In the genomic region with DNA sequence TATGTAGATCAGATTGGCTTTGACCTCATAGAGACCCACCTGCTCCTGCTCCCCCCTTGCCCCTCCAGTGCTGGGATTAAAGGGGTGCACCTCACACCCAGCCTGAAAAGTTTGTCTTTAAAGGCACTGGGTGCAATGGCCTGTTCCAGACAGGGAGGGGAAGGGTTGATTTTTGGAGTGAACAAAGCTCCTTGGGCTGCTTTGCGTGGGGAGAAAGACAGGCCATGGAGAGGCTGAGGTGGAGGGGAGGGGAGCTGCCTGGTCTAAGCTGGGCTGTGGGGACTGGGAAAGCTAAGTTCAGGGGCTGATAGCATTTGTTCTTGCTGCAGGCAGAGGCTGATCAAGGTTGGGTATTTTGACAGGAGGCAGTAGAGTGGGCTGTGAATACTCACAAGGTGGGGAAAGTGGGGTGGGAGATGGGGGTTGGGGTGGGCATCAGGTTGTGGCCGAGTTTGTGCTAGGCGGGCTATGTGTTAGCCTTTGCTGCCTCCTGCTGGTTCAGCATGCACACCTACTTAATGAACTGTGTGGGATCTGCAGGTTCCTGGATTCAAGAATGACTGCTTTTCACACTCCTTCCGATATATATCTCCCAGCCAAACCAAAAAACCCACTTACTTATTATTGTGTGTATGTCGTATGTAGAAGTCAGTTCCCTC, we compare ENCODE assay signal across 10 mouse cellular contexts. TPM values are rescaled to one million over a fixed set of nuclear protein-coding genes. Genes with fewer than 3 reads are reported as not detected.
DNase-seq lines count a peak whose midpoint lies in the region; ATAC-seq and TF ChIP-seq lines count a peak whose summit lies in the region.
"Had no signal": no experiment of that assay in that cellular context is flagged by ENCODE, and none has a peak within 500 bp of the region (broad histone marks: within the 10 kb centered on the region; RNA-seq: fewer than 3 reads in every experiment).

No protein-coding gene starts in this region.

- TF ChIP-seq EP300 in MEL (IDR thresholded peaks at IDR 0.05; ENCODE audit: low read depth in 1 of 2, low read length in 2 of 2) = no peak

- no peak overlapping the region for H3K9ac ChIP-seq in intestine, embryonic 14.5 days (ENCODE audit: low read length)
- no peak overlapping the region for H3K9ac ChIP-seq in intestine, embryonic 16.5 days (ENCODE audit: low read depth, low read length)
- H3K9ac ChIP-seq in MEL (ENCODE audit: control insufficient read depth, low read depth, low read length, poor library complexity, severe bottlenecking) = peak overlapping the region; percentile 28
- H3K9ac ChIP-seq in heart, embryonic 12.5 days = no peak overlapping the region
- H3K9ac ChIP-seq: limb, embryonic 15.5 days had no signal

- no peaks in the 10 kb centered on the region for H3K9me3 ChIP-seq in intestine, embryonic 14.5 days (ENCODE audit: control insufficient read depth, low read length)
- H3K9me3 ChIP-seq in intestine, embryonic 16.5 days (ENCODE audit: control insufficient read depth, low read length) = no peaks in the 10 kb centered on the region
- H3K9me3 ChIP-seq in MEL (replicated peaks; ENCODE audit: insufficient read depth, low read length) = no peaks in the 10 kb centered on the region
- H3K9me3 ChIP-seq in heart, embryonic 12.5 days (replicated peaks) = no peaks in the 10 kb centered on the region
- H3K9me3 ChIP-seq: limb, embryonic 15.5 days had no signal

- TF ChIP-seq POLR2A in MEL (IDR thresholded peaks at IDR 0.05; ENCODE audit: control insufficient read depth in 1 of 2, insufficient read depth in 1 of 2, low read depth in 1 of 2, low read length in 2 of 2, poor library complexity in 1 of 2) = no peak

- TF ChIP-seq CTCF in MEL (IDR thresholded peaks at IDR 0.05 in 2 of 3, conservative IDR thresholded peaks at IDR 0.05 in 1 of 3; ENCODE audit: control insufficient read depth in 1 of 3, insufficient read depth in 1 of 3, low read depth in 2 of 3, low read length in 3 of 3, poor library complexity in 1 of 3, severe bottlenecking in 1 of 3) = peak; percentile 57 to 84 (median 81)

- H3K79me2 ChIP-seq in MEL (ENCODE audit: control insufficient read depth, insufficient read depth, low read length, poor library complexity) = no peaks in the 10 kb centered on the region

- no peak overlapping the region for H3K4me2 ChIP-seq in intestine, embryonic 14.5 days (ENCODE audit: low read length)
- no peak overlapping the region for H3K4me2 ChIP-seq in intestine, embryonic 16.5 days (ENCODE audit: low read depth, low read length)
- H3K4me2 ChIP-seq in heart, embryonic 12.5 days = no peak overlapping the region
- H3K4me2 ChIP-seq: limb, embryonic 15.5 days had no signal

- peak; percentile 84 for TF ChIP-seq RAD21 in MEL (IDR thresholded peaks at IDR 0.05; ENCODE audit: low read depth, low read length)

- ATAC-seq in intestine, embryonic 14.5 days (replicated peaks; ENCODE audit: low FRiP score, low TSS enrichment, low read depth) = no peak
- no peak for ATAC-seq in intestine, embryonic 16.5 days
- 0 out of 2 replicates have a peak, but pooled peaks have one; percentile 26 for ATAC-seq in heart, embryonic 12.5 days (ENCODE audit: insufficient number of reproducible peaks, low FRiP score)
- ATAC-seq in inflammation-experienced regulatory T-cells, adult 6 months = no peak

- H3K27ac ChIP-seq in intestine, embryonic 14.5 days (ENCODE audit: low read depth) = no peak overlapping the region
- H3K27ac ChIP-seq in intestine, embryonic 16.5 days (ENCODE audit: low read length) = no peak overlapping the region
- H3K27ac ChIP-seq in MEL (ENCODE audit: control insufficient read depth, low read depth, low read length) = peak overlapping the region; percentile 62
- H3K27ac ChIP-seq in heart, embryonic 12.5 days (ENCODE audit: poor library complexity, severe bottlenecking) = no peak overlapping the region
- H3K27ac ChIP-seq: limb, embryonic 15.5 days had no signal

- DNase-seq in intestine, embryonic 14.5 days (ENCODE audit: low spot score) = peak; percentile 68
- peak; percentile 75 for DNase-seq in MEL (ENCODE audit: low read depth, low spot score)
- peak; percentile 37 for DNase-seq in mesoderm, embryonic 11.5 days (ENCODE audit: low read depth, low spot score)
- no peak for DNase-seq in left cerebral cortex, adult 11 months (ENCODE audit: low spot score)
- no peak for DNase-seq in cerebellum, adult 11-12 months

- H3K4me3 ChIP-seq in intestine, embryonic 14.5 days (ENCODE audit: low read depth, low read length) = no peak overlapping the region
- H3K4me3 ChIP-seq in intestine, embryonic 16.5 days (ENCODE audit: low read length) = no peak overlapping the region
- peak overlapping the region; percentile 35 to 43; a peak in 3 of 4 replicates for H3K4me3 ChIP-seq in MEL (ENCODE audit: control insufficient read depth in 1 of 2, insufficient read depth in 1 of 2, low read depth in 2 of 2, low read length in 2 of 2)
- H3K4me3 ChIP-seq in heart, embryonic 12.5 days = no peak overlapping the region
- H3K4me3 ChIP-seq: limb, embryonic 15.5 days had no signal

- H3K27me3 ChIP-seq in intestine, embryonic 14.5 days (replicated peaks; ENCODE audit: control insufficient read depth, insufficient read depth, low read length) = no peaks in the 10 kb centered on the region
- no peaks in the 10 kb centered on the region for H3K27me3 ChIP-seq in intestine, embryonic 16.5 days (replicated peaks; ENCODE audit: control insufficient read depth, insufficient read depth, low read length)
- H3K27me3 ChIP-seq in MEL (ENCODE audit: control insufficient read depth in 1 of 2, insufficient read depth in 2 of 2, low read length in 2 of 2) = no peaks in the 10 kb centered on the region
- H3K27me3 ChIP-seq in heart, embryonic 12.5 days (replicated peaks) = no peaks in the 10 kb centered on the region
- H3K27me3 ChIP-seq: limb, embryonic 15.5 days had no signal

- peaks cover 11% of the 10 kb centered on the region; the same call in 1 of the 2 replicates for H3K4me1 ChIP-seq in intestine, embryonic 14.5 days (replicated peaks; ENCODE audit: control insufficient read depth, insufficient read depth, low read length)
- peaks cover under 1% of the 10 kb centered on the region for H3K4me1 ChIP-seq in intestine, embryonic 16.5 days (ENCODE audit: control insufficient read depth, insufficient read depth, low read length)
- H3K4me1 ChIP-seq in MEL (ENCODE audit: control insufficient read depth in 1 of 2, insufficient read depth in 2 of 2, low read length in 2 of 2) = peaks cover 0 to 20% of the 10 kb centered on the region in 2 experiments
- peaks cover 7% of the 10 kb centered on the region; the same call in 1 of the 2 replicates for H3K4me1 ChIP-seq in heart, embryonic 12.5 days (replicated peaks)
- H3K4me1 ChIP-seq: limb, embryonic 15.5 days had no signal

- H3K36me3 ChIP-seq in intestine, embryonic 14.5 days (ENCODE audit: control insufficient read depth, insufficient read depth, low read length) = no peaks in the 10 kb centered on the region
- no peaks in the 10 kb centered on the region for H3K36me3 ChIP-seq in intestine, embryonic 16.5 days (ENCODE audit: control insufficient read depth, insufficient read depth, low read length)
- H3K36me3 ChIP-seq in MEL (ENCODE audit: control insufficient read depth in 1 of 2, insufficient read depth in 2 of 2, low read length in 2 of 2) = peaks cover 0 to 19% of the 10 kb centered on the region in 2 experiments; a peak in 2 of 4 replicates
- no peaks in the 10 kb centered on the region for H3K36me3 ChIP-seq in heart, embryonic 12.5 days
- H3K36me3 ChIP-seq: limb, embryonic 15.5 days had no signal

- 38% methylated on average over 5 of the region's 5 CpGs for WGBS in intestine, embryonic 14.5 days
- 35% methylated on average over 5 of the region's 5 CpGs for WGBS in intestine, embryonic 16.5 days
- 34% methylated on average over 5 of the region's 5 CpGs for WGBS in heart, embryonic 12.5 days

RNA-seq across cellular contexts. Expression of a gene that starts 11.0 kb away (rescaled TPM):
- polyA plus RNA-seq in intestine, embryonic 14.5 days (2014; fragmentation: Nextera tagmentation; extraction: Ambion mirVana) = not detected in 2 replicates
- polyA plus RNA-seq in intestine, embryonic 16.5 days (2015; fragmentation: Nextera tagmentation; extraction: Ambion mirVana) = not detected in 2 replicates
- 0.12 TPM in 1 of 2 replicates, not detected in the other for total RNA-seq in MEL (2012; rRNA removed)
- under 1 TPM in 1 of 2 experiments, not detected in 1; 0.18 TPM for polyA plus RNA-seq in MEL (2012; ENCODE audit: insufficient read depth in 1 of 2, insufficient read length in 2 of 2, low read depth in 1 of 2, low replicate concordance in 2 of 2, missing spikeins in 1 of 2)
- not detected in 2 replicates for polyA plus RNA-seq in heart, embryonic 12.5 days (2016; fragmentation: Nextera tagmentation; extraction: Ambion mirVana)
- polyA plus RNA-seq in inflammation-experienced regulatory T-cells, adult 6 months (2017; shearing (Covaris generic)) = under 1 TPM in 2 of 3 experiments, not detected in 1; 0.55 to 0.59 TPM
- polyA plus RNA-seq: limb, embryonic 15.5 days; stomach, embryonic 16.5 days had no signal

RNA-seq across cellular contexts. Expression of a gene that starts 15.7 kb away (rescaled TPM):
- not detected in 2 replicates for polyA plus RNA-seq in intestine, embryonic 14.5 days (2014; fragmentation: Nextera tagmentation; extraction: Ambion mirVana)
- polyA plus RNA-seq in intestine, embryonic 16.5 days (2015; fragmentation: Nextera tagmentation; extraction: Ambion mirVana) = not detected in 2 replicates
- total RNA-seq in MEL (2012; rRNA removed) = 0.04 TPM in 1 of 2 replicates, not detected in the other
- under 1 TPM in 1 of 2 experiments, not detected in 1; 0.03 TPM for polyA plus RNA-seq in MEL (2012; ENCODE audit: insufficient read depth in 1 of 2, insufficient read length in 2 of 2, low read depth in 1 of 2, low replicate concordance in 2 of 2, missing spikeins in 1 of 2)
- not detected in 2 replicates for polyA plus RNA-seq in heart, embryonic 12.5 days (2016; fragmentation: Nextera tagmentation; extraction: Ambion mirVana)
- polyA plus RNA-seq in inflammation-experienced regulatory T-cells, adult 6 months (2017; shearing (Covaris generic)) = not detected

RNA-seq across cellular contexts. Expression of a gene that starts 20.3 kb away (rescaled TPM):
- 0.31 and 0.42 TPM in 2 replicates for polyA plus RNA-seq in intestine, embryonic 14.5 days (2014; fragmentation: Nextera tagmentation; extraction: Ambion mirVana)
- polyA plus RNA-seq in intestine, embryonic 16.5 days (2015; fragmentation: Nextera tagmentation; extraction: Ambion mirVana) = 0.13 and 0.27 TPM in 2 replicates
- not detected in 2 replicates for total RNA-seq in MEL (2012; rRNA removed)
- not detected for polyA plus RNA-seq in MEL (2012; ENCODE audit: insufficient read depth in 1 of 2, insufficient read length in 2 of 2, low read depth in 1 of 2, low replicate concordance in 2 of 2, missing spikeins in 1 of 2)
- not detected in 2 replicates for polyA plus RNA-seq in heart, embryonic 12.5 days (2016; fragmentation: Nextera tagmentation; extraction: Ambion mirVana)
- polyA plus RNA-seq in inflammation-experienced regulatory T-cells, adult 6 months (2017; shearing (Covaris generic)) = not detected
- polyA plus RNA-seq: limb, embryonic 15.5 days had no signal

RNA-seq across cellular contexts. Expression of a gene that starts 48.9 kb away (rescaled TPM):
- 10.6 and 11.9 TPM in 2 replicates for polyA plus RNA-seq in intestine, embryonic 14.5 days (2014; fragmentation: Nextera tagmentation; extraction: Ambion mirVana)
- polyA plus RNA-seq in intestine, embryonic 16.5 days (2015; fragmentation: Nextera tagmentation; extraction: Ambion mirVana) = 13.9 and 16.5 TPM in 2 replicates
- not detected in 2 replicates for total RNA-seq in MEL (2012; rRNA removed)
- polyA plus RNA-seq in MEL (2012; ENCODE audit: insufficient read depth in 1 of 2, insufficient read length in 2 of 2, low read depth in 1 of 2, low replicate concordance in 2 of 2, missing spikeins in 1 of 2) = not detected
- 15.7 and 16.0 TPM in 2 replicates for polyA plus RNA-seq in heart, embryonic 12.5 days (2016; fragmentation: Nextera tagmentation; extraction: Ambion mirVana)
- polyA plus RNA-seq in inflammation-experienced regulatory T-cells, adult 6 months (2017; shearing (Covaris generic)) = 10 to 100 TPM; 14.2 to 23.8 (median 19.6) TPM

RNA-seq across cellular contexts. Expression of a gene that starts 49.5 kb away (rescaled TPM):
- polyA plus RNA-seq in intestine, embryonic 14.5 days (2014; fragmentation: Nextera tagmentation; extraction: Ambion mirVana) = 9.5 and 13.5 TPM in 2 replicates
- 15.5 and 15.6 TPM in 2 replicates for polyA plus RNA-seq in intestine, embryonic 16.5 days (2015; fragmentation: Nextera tagmentation; extraction: Ambion mirVana)
- total RNA-seq in MEL (2012; rRNA removed) = 1.7 and 2.7 TPM in 2 replicates
- polyA plus RNA-seq in MEL (2012; ENCODE audit: insufficient read depth in 1 of 2, insufficient read length in 2 of 2, low read depth in 1 of 2, low replicate concordance in 2 of 2, missing spikeins in 1 of 2) = 1 to 10 TPM in 1 of 2 experiments, not detected in 1; 6.7 TPM
- polyA plus RNA-seq in heart, embryonic 12.5 days (2016; fragmentation: Nextera tagmentation; extraction: Ambion mirVana) = 1.4 and 1.7 TPM in 2 replicates
- polyA plus RNA-seq in inflammation-experienced regulatory T-cells, adult 6 months (2017; shearing (Covaris generic)) = 10 to 100 TPM; 13.6 to 19.9 (median 18.5) TPM

Comparison
In these comparisons a context has a peak if more than half of its experiments do, and no peak if none do; other contexts are left out.
1. DNase-seq: peak in intestine, embryonic 14.5 days (single experiment), MEL (single experiment) and mesoderm, embryonic 11.5 days (single experiment); none in left cerebral cortex, adult 11 months (single experiment) and cerebellum, adult 11-12 months (single experiment).
2. H3K4me3 ChIP-seq: peak in MEL (2 of 2); none in intestine, embryonic 14.5 days (single experiment), intestine, embryonic 16.5 days (single experiment) and heart, embryonic 12.5 days (single experiment).